Mouse (Mus musculus) liver, embryonic 14.5 days (tissue): ENCODE results near the gene Erp27. TPM values are rescaled to one million over a fixed set of nuclear protein-coding genes. Genes with fewer than 3 reads are reported as not detected.

Source experiments
- ATAC-seq: fragments of 200-750 bp; cut with Nextera tagmentation; 2 replicates; pipeline ENCODE4 v1.8.0; 2017; ENCODE audit warnings: moderate number of reproducible peaks, mild to moderate bottlenecking, moderate library complexity; ENCODE audit not compliant: insufficient read depth
- DNase-seq, 3 experiments: peaks; one replicate each; pipeline ENCODE4 v3.0.0-alpha.2; 2012 to 2013; ENCODE audit warnings: low read depth in 3 of 3, low spot score in 3 of 3
- H3K27ac ChIP-seq: fragments of 300-500 bp; sonication (generic); 2 replicates; pipeline ENCODE4 v1.5.1; 2014; ENCODE audit warnings: moderate library complexity, mild to moderate bottlenecking, control low read depth, inconsistent platforms
- H3K27me3 ChIP-seq: fragments of 300-500 bp; sonication (generic); 2 replicates; pipeline ENCODE4 v1.6.1; 2014; ENCODE audit warnings: mild to moderate bottlenecking, low read length, moderate library complexity; ENCODE audit not compliant: control insufficient read depth, insufficient read depth
- H3K36me3 ChIP-seq: fragments of 300-500 bp; sonication (generic); replicated peaks from 2 replicates; pipeline ENCODE4 v1.6.1; 2014; ENCODE audit warnings: low read depth; ENCODE audit not compliant: control insufficient read depth, insufficient read depth
- H3K4me1 ChIP-seq, 2 experiments: fragments of 200-500 bp in 1 of 2; fragments of 300-500 bp in 1 of 2; sonication (generic) in 1 of 2; replicated peaks; 2 replicates each; pipeline ENCODE4 v1.6.1; 2012 to 2014; ENCODE audit warnings: antibody characterized with exemption in 1 of 2, inconsistent platforms in 1 of 2, low read length in 1 of 2; ENCODE audit not compliant: control insufficient read depth in 2 of 2, insufficient read depth in 2 of 2
- H3K4me2 ChIP-seq: fragments of 300-500 bp; sonication (generic); 2 replicates; pipeline ENCODE4 v1.6.1; 2014; ENCODE audit warnings: low read depth, mild to moderate bottlenecking, control low read depth, moderate library complexity
- H3K4me3 ChIP-seq, 2 experiments: fragments of 200-500 bp in 1 of 2; fragments of 300-500 bp in 1 of 2; sonication (generic) in 1 of 2; 2 replicates each; pipeline ENCODE4 v1.5.1; 2012 to 2014; ENCODE audit warnings: low read depth in 2 of 2, low read length in 2 of 2, mild to moderate bottlenecking in 2 of 2, control low read depth in 1 of 2, inconsistent platforms in 1 of 2, moderate library complexity in 1 of 2; ENCODE audit not compliant: insufficient read depth in 1 of 2
- H3K9ac ChIP-seq: fragments of 300-500 bp; sonication (generic); replicated peaks from 2 replicates; pipeline ENCODE4 v1.6.1; 2014; ENCODE audit warnings: mild to moderate bottlenecking, control low read depth, moderate library complexity
- H3K9me3 ChIP-seq: fragments of 300-500 bp; sonication (generic); 2 replicates; pipeline ENCODE4 v1.6.1; 2016; ENCODE audit warnings: low read length, mixed read lengths; ENCODE audit not compliant: control insufficient read depth
- CTCF ChIP-seq: IDR thresholded peaks from 2 replicates; pipeline ENCODE4 v1.5.1; 2016; ENCODE audit warnings: antibody characterized with exemption, low read depth, control low read depth
- EP300 ChIP-seq: IDR thresholded peaks from 2 replicates; pipeline ENCODE4 v1.6.1; 2016; ENCODE audit warnings: antibody characterized with exemption, low read depth
- WGBS: fragments of 180-500 bp; shearing (Covaris S2); extraction: QIAGEN DNeasy Blood & Tissue Kit; methylation state at CpG from one replicate; pipeline ENCODE4 v1.1.7; 2014; ENCODE audit not compliant: insufficient replicate concordance; 5-methylcytosine and 5-hydroxymethylcytosine counted together
- polyA plus RNA-seq, 2 experiments: library from polyadenylated mRNA; depleted of rRNA in 1 of 2; stranded (reverse) in 1 of 2; unstranded in 1 of 2; fragments of >200 nt; fragmentation: Nextera tagmentation in 1 of 2; extraction: Ambion mirVana in 1 of 2; gene quantifications; 2 replicates each; pipeline versions ENCODE4 v1.2.1 to v1.2.3; 2012 to 2014

Erp27 gene
- polyA plus RNA-seq, 2 experiments: 0.08 to 0.09 TPM

DNA sequence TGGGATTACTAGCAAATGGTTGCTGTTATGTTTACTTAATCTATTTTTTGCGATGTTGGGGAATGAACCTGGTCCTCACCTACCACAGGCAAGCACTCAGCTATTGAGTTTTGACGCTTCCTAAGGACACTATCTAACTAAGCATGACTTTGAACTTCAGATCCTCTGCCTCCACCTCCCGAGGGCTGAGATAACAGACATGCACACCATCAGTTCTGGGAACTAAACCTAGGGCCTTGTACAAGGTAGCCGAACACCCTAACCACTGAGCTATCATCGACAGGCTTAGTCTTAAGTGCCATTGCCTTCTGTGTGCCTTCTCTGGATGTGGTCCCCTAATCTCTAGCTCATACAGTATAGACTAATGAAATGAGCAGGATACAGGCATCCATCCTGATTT lies 56.6 kb downstream of the Erp27 start:
- Histone ChIP-seq H3K4me3 (no peak overlapping the region), H3K27me3 (no peaks in the 10 kb centered on the region), H3K4me1 (peaks cover 5 to 13% of the 10 kb centered on the region in 2 experiments), H3K36me3 (no peaks in the 10 kb centered on the region), H3K9me3 (no peaks in the 10 kb centered on the region), H3K4me2 (no peak overlapping the region), H3K27ac (no peak overlapping the region), H3K9ac (no peak overlapping the region)
- WGBS: 39% methylated on average over 5 of the region's 5 CpGs
- DNase-seq (no peak), ATAC-seq (peak; percentile 66)
- TF ChIP-seq EP300: no peak
- TF ChIP-seq CTCF: no peak

DNA sequence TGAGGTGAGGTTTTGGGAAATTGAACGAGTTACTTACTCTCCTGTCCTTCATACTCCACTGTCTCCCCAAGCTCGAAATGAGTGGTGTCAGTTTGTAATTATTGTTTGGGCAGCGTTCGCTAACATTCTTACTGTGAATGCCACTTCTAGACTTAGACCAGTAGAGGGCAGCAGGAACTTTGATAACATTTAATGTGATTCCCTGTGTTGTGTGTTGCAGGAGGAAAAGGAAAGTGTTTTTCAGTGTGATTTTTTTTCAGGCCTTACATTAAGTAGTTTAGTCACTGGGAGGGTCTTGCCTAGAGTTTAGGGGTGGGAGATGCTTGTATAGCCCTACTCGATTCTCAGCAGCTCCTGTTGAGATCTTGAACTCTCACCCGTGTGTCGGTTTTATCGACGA lies 61.0 kb downstream of the Erp27 start:
- H3K9ac ChIP-seq: no peak overlapping the region
- no peak for ATAC-seq
- H3K27ac ChIP-seq: peak overlapping the region; percentile 4
- no peaks in the 10 kb centered on the region for H3K27me3 ChIP-seq
- H3K4me1 ChIP-seq: peaks cover 26 to 33% of the 10 kb centered on the region in 2 experiments
- H3K9me3 ChIP-seq: no peaks in the 10 kb centered on the region
- no peaks in the 10 kb centered on the region for H3K36me3 ChIP-seq
- TF ChIP-seq EP300 (no peak), CTCF (peak; percentile 83)
- DNase-seq: no peak
- H3K4me3 ChIP-seq: no peak overlapping the region
- WGBS: 41% methylated on average over 9 of the region's 9 CpGs
- H3K4me2 ChIP-seq: no peak overlapping the region

DNA sequence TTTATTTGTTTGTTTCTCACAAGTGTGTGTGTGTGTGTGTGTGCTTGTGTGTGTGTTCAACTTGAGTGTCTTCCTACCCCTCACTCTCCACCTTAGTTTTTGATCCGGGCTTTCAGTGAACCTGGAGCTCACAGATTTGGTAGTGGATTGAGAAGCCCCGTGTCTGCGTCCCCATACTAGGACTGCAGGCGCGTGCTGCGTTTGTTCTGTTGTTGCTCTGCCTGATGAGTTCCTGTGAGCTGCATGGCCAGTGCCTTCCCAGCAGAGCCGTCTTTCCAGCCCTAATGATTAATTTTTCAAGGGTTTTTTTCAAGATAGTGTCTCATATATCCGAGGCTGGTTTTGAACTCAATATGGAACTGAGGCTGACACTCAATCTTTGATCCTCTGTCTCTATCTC lies 63.6 kb downstream of the Erp27 start:
- ATAC-seq (no peak), DNase-seq (no peak)
- TF ChIP-seq CTCF: no peak
- no peak for TF ChIP-seq EP300
- H3K9ac ChIP-seq: peak overlapping the region; percentile 90
- peaks cover 34 to 35% of the 10 kb centered on the region in 2 experiments for H3K4me1 ChIP-seq
- 25% methylated on average over 8 of the region's 8 CpGs for WGBS
- peak overlapping the region; percentile 99 for H3K27ac ChIP-seq
- H3K4me2 ChIP-seq: peak overlapping the region; percentile 67
- H3K9me3 ChIP-seq: no peaks in the 10 kb centered on the region
- peak overlapping the region; percentile 22 to 73; a peak in 3 of 4 replicates for H3K4me3 ChIP-seq
- H3K27me3 ChIP-seq: no peaks in the 10 kb centered on the region
- H3K36me3 ChIP-seq: peaks cover 24% of the 10 kb centered on the region

GRCm38 (mm10) chr6:136857873-136858260 lies 64.1 kb downstream of the Erp27 start:
- 4% methylated on average over 11 of the region's 11 CpGs for WGBS
- peak overlapping the region; percentile 73 to 97 for H3K4me3 ChIP-seq
- H3K4me1 ChIP-seq: peaks cover 37 to 38% of the 10 kb centered on the region in 2 experiments
- H3K27me3 ChIP-seq: no peaks in the 10 kb centered on the region
- peak overlapping the region; percentile 67 for H3K4me2 ChIP-seq
- H3K27ac ChIP-seq: peak overlapping the region; percentile 99
- DNase-seq (peak in 1 of 3 experiments; percentile 45), ATAC-seq (peak; percentile 71)
- TF ChIP-seq CTCF: no peak; the same call in 1 of the 2 replicates
- no peak for TF ChIP-seq EP300
- peak overlapping the region; percentile 90 for H3K9ac ChIP-seq
- H3K9me3 ChIP-seq: no peaks in the 10 kb centered on the region
- H3K36me3 ChIP-seq: peaks cover 30% of the 10 kb centered on the region

Other genes with a start within 250 kb of the Erp27 start
- gene Gucy2c, start 140.4 kb downstream of the Erp27 start, polyA plus RNA-seq (2012; rRNA removed): 0.08 and 0.11 TPM in 2 replicates
- 0.06 and 0.10 TPM in 2 replicates for gene Gucy2c, start 140.4 kb downstream of the Erp27 start, polyA plus RNA-seq (2014; fragmentation: Nextera tagmentation; extraction: Ambion mirVana)
- gene Hist4h4, start 117.8 kb downstream of the Erp27 start, polyA plus RNA-seq (2012; rRNA removed): 2.4 and 3.2 TPM in 2 replicates
- 1.6 and 1.8 TPM in 2 replicates for gene Hist4h4, start 117.8 kb downstream of the Erp27 start, polyA plus RNA-seq (2014; fragmentation: Nextera tagmentation; extraction: Ambion mirVana)
- gene H2afj, start 113.9 kb downstream of the Erp27 start, polyA plus RNA-seq (2012; rRNA removed): 62.4 and 112 TPM in 2 replicates
- gene H2afj, start 113.9 kb downstream of the Erp27 start, polyA plus RNA-seq (2014; fragmentation: Nextera tagmentation; extraction: Ambion mirVana): 130 and 133 TPM in 2 replicates
- 0.13 and 0.73 TPM in 2 replicates for gene BC049715, start 94.6 kb downstream of the Erp27 start, polyA plus RNA-seq (2012; rRNA removed)
- 0.57 and 0.71 TPM in 2 replicates for gene BC049715, start 94.6 kb downstream of the Erp27 start, polyA plus RNA-seq (2014; fragmentation: Nextera tagmentation; extraction: Ambion mirVana)
- 27.1 and 37.6 TPM in 2 replicates for gene Wbp11, start 93.9 kb downstream of the Erp27 start, polyA plus RNA-seq (2012; rRNA removed)
- 51.3 and 59.3 TPM in 2 replicates for gene Wbp11, start 93.9 kb downstream of the Erp27 start, polyA plus RNA-seq (2014; fragmentation: Nextera tagmentation; extraction: Ambion mirVana)
- 0.11 and 0.18 TPM in 2 replicates for gene Smco3, start 86.7 kb downstream of the Erp27 start, polyA plus RNA-seq (2012; rRNA removed)
- 0.15 TPM in 1 of 2 replicates, not detected in the other for gene Smco3, start 86.7 kb downstream of the Erp27 start, polyA plus RNA-seq (2014; fragmentation: Nextera tagmentation; extraction: Ambion mirVana)
- 17.8 and 23.3 TPM in 2 replicates for gene Art4, start 64.4 kb downstream of the Erp27 start, polyA plus RNA-seq (2012; rRNA removed)
- 20.3 and 22.6 TPM in 2 replicates for gene Art4, start 64.4 kb downstream of the Erp27 start, polyA plus RNA-seq (2014; fragmentation: Nextera tagmentation; extraction: Ambion mirVana)
- gene Mgp, start 46.4 kb downstream of the Erp27 start, polyA plus RNA-seq (2012; rRNA removed): 0.88 and 1.6 TPM in 2 replicates
- 0.96 and 1.2 TPM in 2 replicates for gene Mgp, start 46.4 kb downstream of the Erp27 start, polyA plus RNA-seq (2014; fragmentation: Nextera tagmentation; extraction: Ambion mirVana)
- gene Pde6h, start 1.7 kb upstream of the Erp27 start, polyA plus RNA-seq (2012; rRNA removed): 0.01 TPM in 1 of 2 replicates, not detected in the other
- gene Pde6h, start 1.7 kb upstream of the Erp27 start, polyA plus RNA-seq (2014; fragmentation: Nextera tagmentation; extraction: Ambion mirVana): not detected in 2 replicates
- 79.4 and 84.5 TPM in 2 replicates for gene Arhgdib, start 19.7 kb upstream of the Erp27 start, polyA plus RNA-seq (2012; rRNA removed)
- gene Arhgdib, start 19.7 kb upstream of the Erp27 start, polyA plus RNA-seq (2014; fragmentation: Nextera tagmentation; extraction: Ambion mirVana): 108 and 122 TPM in 2 replicates
- gene Rerg, start 248.3 kb upstream of the Erp27 start, polyA plus RNA-seq (2012; rRNA removed): 1.0 and 1.2 TPM in 2 replicates
- 1.9 and 2.3 TPM in 2 replicates for gene Rerg, start 248.3 kb upstream of the Erp27 start, polyA plus RNA-seq (2014; fragmentation: Nextera tagmentation; extraction: Ambion mirVana)